Mouse (Mus musculus) bone marrow, adult 2 months (tissue): ENCODE measurements around the gene Gfi1b.

Experiments used
- CTCF ChIP-seq: fragments of 200-500 bp; IDR thresholded peaks from 2 replicates; pipeline ENCODE4 v1.5.1; 2011; ENCODE audit warnings: low read length, control low read depth; ENCODE audit not compliant: control insufficient read depth, insufficient read depth
- POLR2A ChIP-seq: fragments of 200-500 bp; IDR thresholded peaks from 2 replicates; pipeline ENCODE4 v1.6.1; 2011; ENCODE audit warnings: low read depth, mild to moderate bottlenecking, control low read depth, low read length, borderline replicate concordance; ENCODE audit not compliant: control insufficient read depth

GRCm38 (mm10) chr2:28578003-28578402 lies 43.8 kb downstream of the Gfi1b start:
- TF ChIP-seq POLR2A, result no peak
- TF ChIP-seq CTCF, result peak; percentile 62
